ENCODE assay signal across 9 mouse cellular contexts in the genomic region with DNA sequence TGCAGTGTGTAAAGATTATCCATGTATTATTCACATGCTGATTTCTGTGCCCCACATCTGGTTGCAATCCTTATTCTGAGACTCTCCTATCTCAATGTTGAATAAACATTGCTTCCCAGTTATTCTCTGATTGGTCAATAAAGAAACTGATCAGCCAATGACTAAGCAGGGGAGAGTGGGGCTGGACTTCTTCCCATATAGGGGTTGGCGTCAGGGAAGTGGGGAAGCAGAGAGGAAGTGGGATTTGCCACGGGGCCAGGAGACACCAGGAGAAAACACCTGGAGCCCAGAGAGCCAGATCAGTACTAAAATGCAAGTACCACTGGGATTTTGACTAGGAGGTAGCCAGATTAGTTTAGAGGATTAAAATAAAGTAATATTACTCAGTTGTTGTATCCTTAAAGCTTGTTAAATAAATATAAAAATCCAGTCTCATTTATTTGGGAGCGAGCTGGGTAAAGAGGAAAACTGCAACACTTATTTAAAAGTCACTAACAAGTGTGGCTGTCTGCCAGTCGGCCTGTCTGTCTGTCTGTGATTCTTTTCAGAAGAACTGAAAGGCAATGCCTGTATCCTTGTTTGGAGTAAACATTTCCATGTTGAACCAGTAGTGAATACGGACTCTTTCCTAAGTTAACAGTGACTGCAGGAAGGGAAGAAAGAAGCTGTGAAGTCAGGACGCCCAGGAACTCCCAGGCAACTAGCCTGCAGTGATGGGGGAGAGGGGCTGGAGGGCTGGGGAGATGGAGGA. TPM values are rescaled to one million over a fixed set of nuclear protein-coding genes. Genes with fewer than 3 reads are reported as not detected.
DNase-seq lines count a peak whose midpoint lies in the region; ATAC-seq and TF ChIP-seq lines count a peak whose summit lies in the region.
"Had no signal": no experiment of that assay in that cellular context is flagged by ENCODE, and none has a peak within 500 bp of the region (broad histone marks: within the 10 kb centered on the region; RNA-seq: fewer than 3 reads in every experiment).

No protein-coding gene starts in this region.

- no peaks in the 10 kb centered on the region for H3K9me3 ChIP-seq in kidney, postnatal 0 days (replicated peaks; ENCODE audit: low read length)
- no peaks in the 10 kb centered on the region for H3K9me3 ChIP-seq in intestine, postnatal 0 days (ENCODE audit: control insufficient read depth)
- no peaks in the 10 kb centered on the region for H3K9me3 ChIP-seq in neural tube, embryonic 14.5 days (ENCODE audit: control insufficient read depth, low read length)

- DNase-seq in kidney, postnatal 0 days (ENCODE audit: low spot score) = peak; percentile 54
- DNase-seq in kidney, postnatal 14 days = no peak
- peak; percentile 66 for DNase-seq in embryo, embryonic 11 days
- DNase-seq in urinary bladder, adult 18-20 months (ENCODE audit: low spot score in 2 of 2) = no peak
- DNase-seq in thymus, adult 18-20 months = no peak
- DNase-seq in right cerebral cortex, postnatal 10 days (ENCODE audit: low spot score in 2 of 2) = no peak

- H3K9ac ChIP-seq in kidney, postnatal 0 days (ENCODE audit: low read depth, low read length) = no peak overlapping the region
- H3K9ac ChIP-seq in intestine, postnatal 0 days (ENCODE audit: low read depth, low read length) = peak overlapping the region; percentile 22; the same call in 1 of the 2 replicates
- H3K9ac ChIP-seq in neural tube, embryonic 14.5 days (replicated peaks; ENCODE audit: low read depth, low read length) = no peak overlapping the region

- no peaks in the 10 kb centered on the region for H3K4me1 ChIP-seq in kidney, postnatal 0 days (replicated peaks; ENCODE audit: insufficient read depth, low read length)
- H3K4me1 ChIP-seq in intestine, postnatal 0 days (replicated peaks; ENCODE audit: control insufficient read depth, insufficient read depth, low read length) = no peaks in the 10 kb centered on the region
- H3K4me1 ChIP-seq in neural tube, embryonic 14.5 days (ENCODE audit: control insufficient read depth, insufficient read depth, low read length) = no peaks in the 10 kb centered on the region

- H3K36me3 ChIP-seq in kidney, postnatal 0 days (ENCODE audit: insufficient read depth, low read length) = no peaks in the 10 kb centered on the region
- H3K36me3 ChIP-seq in intestine, postnatal 0 days (ENCODE audit: control insufficient read depth, insufficient read depth) = no peaks in the 10 kb centered on the region; the same call in 1 of the 2 replicates
- no peaks in the 10 kb centered on the region for H3K36me3 ChIP-seq in neural tube, embryonic 14.5 days (ENCODE audit: control insufficient read depth, insufficient read depth, low read length)

- ATAC-seq in kidney, postnatal 0 days (replicated peaks; ENCODE audit: low FRiP score, low read depth) = no peak; the same call in 1 of the 2 replicates
- peak; percentile 86 for ATAC-seq in intestine, postnatal 0 days
- ATAC-seq in neural tube, embryonic 14.5 days (ENCODE audit: low read depth) = 0 out of 2 replicates have a peak, but pooled peaks have one; percentile 58

- H3K27ac ChIP-seq in kidney, postnatal 0 days = no peak overlapping the region
- H3K27ac ChIP-seq in intestine, postnatal 0 days (ENCODE audit: low read depth, low read length) = no peak overlapping the region
- H3K27ac ChIP-seq in neural tube, embryonic 14.5 days (ENCODE audit: low read depth, low read length) = no peak overlapping the region
- H3K27ac ChIP-seq: macrophage had no signal

- H3K4me2 ChIP-seq in kidney, postnatal 0 days (ENCODE audit: low read length) = peak overlapping the region; percentile 17; the same call in 1 of the 2 replicates
- peak overlapping the region; percentile 51 for H3K4me2 ChIP-seq in intestine, postnatal 0 days (replicated peaks; ENCODE audit: low read depth)
- no peak overlapping the region for H3K4me2 ChIP-seq in neural tube, embryonic 14.5 days (ENCODE audit: low read depth, low read length)

- H3K4me3 ChIP-seq in kidney, postnatal 0 days (replicated peaks; ENCODE audit: low read depth, low read length) = no peak overlapping the region
- peak overlapping the region; percentile 20 for H3K4me3 ChIP-seq in intestine, postnatal 0 days (ENCODE audit: low read depth, low read length)
- no peak overlapping the region for H3K4me3 ChIP-seq in neural tube, embryonic 14.5 days (ENCODE audit: low read depth, low read length)

- no peaks in the 10 kb centered on the region for H3K27me3 ChIP-seq in kidney, postnatal 0 days (ENCODE audit: insufficient read depth, low read length)
- H3K27me3 ChIP-seq in intestine, postnatal 0 days (replicated peaks; ENCODE audit: control insufficient read depth, insufficient read depth, low read length) = no peaks in the 10 kb centered on the region
- no peaks in the 10 kb centered on the region for H3K27me3 ChIP-seq in neural tube, embryonic 14.5 days (ENCODE audit: control insufficient read depth, insufficient read depth, low read length)

- 34% methylated on average over 6 of the region's 6 CpGs for WGBS in kidney, postnatal 0 days
- 25% methylated on average over 6 of the region's 6 CpGs for WGBS in intestine, postnatal 0 days
- 37% methylated on average over 6 of the region's 6 CpGs for WGBS in neural tube, embryonic 14.5 days

- no peak for TF ChIP-seq CTCF in kidney, postnatal 0 days (IDR thresholded peaks at IDR 0.05; ENCODE audit: low read depth)
- no peak for TF ChIP-seq CTCF in intestine, postnatal 0 days (IDR thresholded peaks at IDR 0.05; ENCODE audit: low read depth)

RNA-seq across cellular contexts. Expression of a gene that starts 19.9 kb away (rescaled TPM):
- polyA plus RNA-seq in kidney, postnatal 0 days (2015; fragmentation: Nextera tagmentation; extraction: Ambion mirVana) = 206 and 215 TPM in 2 replicates
- 91.4 and 103 TPM in 2 replicates for polyA plus RNA-seq in intestine, postnatal 0 days (2015; fragmentation: Nextera tagmentation; extraction: Ambion mirVana)
- polyA plus RNA-seq in neural tube, embryonic 14.5 days (2014; fragmentation: Nextera tagmentation; extraction: Ambion mirVana) = 397 and 480 TPM in 2 replicates

RNA-seq across cellular contexts. Expression of a gene that starts 56.2 kb away (rescaled TPM):
- polyA plus RNA-seq in kidney, postnatal 0 days (2015; fragmentation: Nextera tagmentation; extraction: Ambion mirVana) = 13.2 and 14.4 TPM in 2 replicates
- 8.8 and 9.3 TPM in 2 replicates for polyA plus RNA-seq in intestine, postnatal 0 days (2015; fragmentation: Nextera tagmentation; extraction: Ambion mirVana)
- 21.9 and 22.7 TPM in 2 replicates for polyA plus RNA-seq in neural tube, embryonic 14.5 days (2014; fragmentation: Nextera tagmentation; extraction: Ambion mirVana)

Comparison
In these comparisons a context has a peak if more than half of its experiments do, and no peak if none do; other contexts are left out.
1. DNase-seq: peak in kidney, postnatal 0 days (single experiment) and embryo, embryonic 11 days (single experiment); none in kidney, postnatal 14 days (single experiment), urinary bladder, adult 18-20 months (0 of 2), thymus, adult 18-20 months (0 of 2) and right cerebral cortex, postnatal 10 days (0 of 2).